Mouse (Mus musculus) WW6 (cell line): ENCODE results near the gene Olfr592.
"Not testable (repeated sequence)": the region's sequence is repeated elsewhere in the genome, so short reads cannot be mapped to it uniquely, and the experiment has no call there.

ENCODE experiments used
- DNase-seq: peaks from one replicate; pipeline ENCODE4 v3.0.0-alpha.2; 2013; ENCODE audit warnings: low read depth, low spot score

The Olfr592 gene

DNA sequence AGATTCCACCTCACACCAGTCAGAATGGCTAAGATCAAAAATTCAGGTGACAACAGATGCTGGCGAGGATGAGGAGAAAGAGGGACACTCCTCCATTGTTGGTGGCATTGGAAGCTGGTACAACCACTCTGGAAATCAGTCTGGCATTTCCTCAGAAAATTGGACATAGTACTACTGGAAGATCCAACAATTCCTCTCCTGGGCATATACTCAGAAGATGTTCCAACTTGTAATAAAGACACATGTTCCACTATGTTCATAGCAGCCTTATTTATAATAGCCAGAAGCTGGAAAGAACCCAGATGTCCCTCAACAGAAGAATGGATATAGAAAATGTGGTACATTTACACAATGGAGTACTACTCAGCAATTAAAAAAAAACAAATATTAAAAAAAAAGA is at the start of gene Olfr592:
TSS of gene Olfr592 (plus strand) at position 301 of the 400 bp plus-strand sequence.
- DNase-seq = not testable (repeated sequence)

DNA sequence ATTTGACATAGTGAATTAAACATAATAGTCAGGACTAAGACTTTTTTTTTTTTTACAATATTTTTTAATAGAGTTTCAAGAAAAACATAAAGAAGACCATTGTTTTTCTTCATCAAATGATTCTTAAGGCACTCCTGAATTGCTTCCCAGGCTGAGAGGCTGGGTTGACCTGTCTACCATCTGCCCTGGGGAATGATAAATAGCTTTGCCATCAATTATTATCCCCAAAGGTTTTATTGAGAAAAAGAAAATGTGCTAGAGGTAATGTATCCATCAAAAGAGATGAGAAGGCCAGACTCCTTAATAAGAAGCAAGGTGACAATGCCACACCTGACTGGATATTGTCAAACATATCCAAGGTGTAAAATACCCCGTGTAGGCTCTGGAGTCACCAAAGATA is 44.0 kb upstream of the Olfr592 start, which contains the start of gene Olfr588-ps1:
TSS of gene Olfr588-ps1 (plus strand) at position 301 of the 400 bp plus-strand sequence.
- no peak for DNase-seq

DNA sequence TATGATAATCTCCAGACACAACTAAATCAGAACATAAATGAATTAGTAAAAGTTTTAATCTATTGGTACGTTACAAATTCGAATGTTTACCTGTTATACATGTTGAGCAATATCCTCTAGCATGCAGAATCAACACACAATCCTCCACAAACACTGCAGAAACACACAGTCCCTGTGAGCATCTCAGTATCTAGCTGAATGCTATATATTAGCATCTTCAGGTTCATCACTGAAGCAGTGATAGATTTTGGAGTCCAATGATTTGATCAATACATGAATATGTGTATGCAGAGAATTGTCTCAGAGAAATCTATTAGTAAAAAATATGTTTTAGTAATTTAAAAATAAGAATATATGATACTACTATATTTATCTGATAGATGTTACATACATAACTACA is 28.3 kb upstream of the Olfr592 start, which contains the start of gene Olfr589:
TSS of gene Olfr589 (minus strand) at position 101 of the 400 bp plus-strand sequence.
- no peak for DNase-seq

DNA sequence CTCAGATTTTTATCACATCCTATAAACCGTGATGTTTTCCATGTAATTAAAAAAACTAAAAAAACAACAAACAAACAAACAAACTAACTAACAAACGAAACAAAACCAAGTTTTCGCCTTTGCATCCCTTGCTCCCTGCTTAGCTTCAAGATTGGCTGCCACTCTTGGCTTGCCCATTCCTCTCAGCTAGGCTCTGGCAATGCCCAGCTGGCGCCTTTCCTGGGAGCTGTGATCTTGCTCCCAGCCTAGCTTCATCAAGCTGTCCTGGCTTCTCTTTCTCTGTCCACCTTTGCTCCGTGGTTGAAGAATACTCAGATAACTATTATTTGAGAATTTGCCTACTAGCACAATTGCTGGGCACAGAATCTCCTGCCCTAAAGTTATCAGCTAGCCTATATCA is 14.9 kb upstream of the Olfr592 start:
- no peak for DNase-seq

DNA sequence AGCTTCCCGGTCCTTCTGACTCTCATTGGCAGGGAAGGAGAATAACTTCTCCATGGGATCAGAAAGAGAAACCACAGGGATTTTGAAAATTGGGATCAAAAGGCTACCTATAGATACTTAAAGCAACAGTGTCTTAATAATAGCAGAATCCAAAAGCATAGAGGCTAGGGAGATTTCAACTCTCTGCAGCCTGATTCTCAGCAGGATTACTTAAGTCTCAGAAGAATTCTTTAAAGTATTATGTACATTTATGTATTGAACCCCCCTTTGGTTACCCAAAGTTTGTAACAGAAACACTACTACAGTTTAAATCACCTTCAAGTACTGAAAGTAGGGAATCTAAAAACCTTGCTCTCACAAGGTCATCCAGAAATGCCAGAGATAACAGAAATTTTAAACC is 6.4 kb upstream of the Olfr592 start, which contains the start of gene Olfr591:
TSS of gene Olfr591 (minus strand) at position 101 of the 400 bp plus-strand sequence.
- no peak for DNase-seq

DNA sequence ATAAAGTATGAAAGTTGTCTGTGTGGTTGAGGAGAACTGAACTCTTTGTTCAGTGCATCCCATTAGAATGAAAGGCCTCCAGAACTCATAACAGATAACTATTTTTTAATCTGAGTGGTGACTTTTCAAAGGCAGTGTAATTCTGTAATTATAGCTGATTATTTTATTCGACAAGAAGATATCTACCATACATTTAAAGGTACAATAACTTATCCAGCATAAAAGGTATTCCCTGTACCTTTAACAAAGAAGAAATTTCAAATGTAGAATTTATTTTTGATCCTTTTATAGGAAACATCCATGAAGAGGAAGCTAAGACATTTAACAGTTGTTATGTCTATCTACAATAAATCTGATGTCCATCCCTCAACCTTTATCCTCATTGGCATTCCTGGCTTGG is 27.0 kb downstream of the Olfr592 start, which contains the start of gene Olfr593:
TSS of gene Olfr593 (plus strand) at position 301 of the 400 bp plus-strand sequence.
- no peak for DNase-seq

DNA sequence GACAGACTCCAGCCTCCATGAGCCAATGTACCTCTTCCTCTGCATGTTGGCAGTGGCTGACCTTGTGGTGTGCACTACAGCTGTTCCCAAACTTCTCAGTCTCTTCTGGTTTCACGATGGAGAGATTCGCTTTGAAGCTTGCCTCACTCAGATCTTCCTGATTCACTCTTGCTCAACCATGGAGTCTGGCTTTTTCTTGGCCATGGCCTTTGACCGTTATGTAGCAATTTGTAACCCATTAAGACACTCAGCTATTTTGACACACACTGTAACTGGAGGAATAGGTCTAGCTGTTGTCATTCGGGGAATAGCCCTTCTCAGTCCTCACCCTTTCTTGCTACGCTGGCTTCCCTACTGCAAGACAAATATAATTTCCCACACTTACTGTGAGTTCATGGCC is 27.4 kb downstream of the Olfr592 start:
- DNase-seq = not testable (repeated sequence)

DNA sequence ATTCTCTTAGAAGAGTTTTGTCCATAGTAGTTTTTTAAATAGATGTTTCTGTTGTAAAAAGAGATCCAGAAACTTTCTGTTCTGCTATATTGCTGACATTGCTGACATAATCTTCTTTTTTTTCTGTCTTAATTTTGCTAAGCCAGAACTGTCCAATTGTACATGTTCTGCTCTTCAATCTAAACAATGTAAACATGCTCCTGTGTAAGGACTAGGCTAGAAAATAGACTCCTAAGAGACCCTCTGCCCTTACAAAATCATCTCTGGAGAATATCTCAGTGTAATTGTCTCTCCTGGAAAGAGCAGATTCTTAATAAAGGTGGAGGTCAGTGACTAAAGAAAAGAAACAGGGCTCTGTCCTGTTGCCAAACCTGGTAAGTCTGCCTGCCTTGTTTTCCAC is 32.1 kb downstream of the Olfr592 start, which contains the start of gene Olfr594:
TSS of gene Olfr594 (plus strand) at position 301 of the 400 bp plus-strand sequence.
- no peak for DNase-seq
